Mouse (Mus musculus) lung, postnatal 4 days (tissue): ENCODE data around the gene Kdm2b.
"Not testable (repeated sequence)": the region's sequence is repeated elsewhere in the genome, so short reads cannot be mapped to it uniquely, and the experiment has no call there.

ENCODE experiments used
- DNase-seq, 2 experiments: peaks; one replicate each; pipeline ENCODE4 v3.0.0; 2021

Kdm2b gene

DNA sequence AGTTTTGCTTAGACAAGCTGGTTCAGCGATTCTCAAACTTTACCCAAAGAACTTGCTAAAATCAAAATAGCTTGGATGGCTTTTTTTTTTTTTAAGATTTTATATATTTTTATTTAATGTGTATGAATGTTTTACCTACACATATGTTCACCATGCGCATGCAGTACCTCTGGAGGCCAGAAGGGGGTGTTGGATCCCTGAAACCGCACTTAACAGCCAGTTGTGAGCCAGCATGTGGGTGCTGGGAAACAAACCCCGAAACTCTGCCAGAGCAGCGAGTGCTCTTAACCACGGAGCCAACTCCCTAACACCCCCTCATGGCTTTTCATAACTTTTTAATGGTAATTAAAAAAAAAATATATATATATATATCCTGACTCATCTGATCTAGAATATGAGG is 21.2 kb upstream of the Kdm2b start:
- no peak for DNase-seq

DNA sequence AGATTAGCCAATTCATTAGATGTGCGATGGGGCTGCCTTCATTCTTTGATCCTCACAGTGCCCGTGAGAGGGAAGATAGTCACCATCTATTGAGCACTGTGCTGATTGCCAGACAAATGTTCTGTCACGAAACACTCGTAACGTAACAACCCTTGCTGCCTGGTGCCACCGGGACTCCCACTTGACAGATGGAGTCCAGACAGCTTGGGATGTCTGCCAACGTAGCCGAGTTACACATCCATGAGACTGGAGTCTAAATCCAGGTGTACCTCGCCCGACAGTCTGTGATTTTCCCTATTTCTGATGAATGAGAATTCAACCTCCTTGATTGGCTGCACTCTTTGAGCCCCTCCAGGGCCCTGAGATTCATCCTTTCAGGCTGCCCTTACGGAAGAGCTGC is 20.2 kb upstream of the Kdm2b start:
- DNase-seq: no peak

DNA sequence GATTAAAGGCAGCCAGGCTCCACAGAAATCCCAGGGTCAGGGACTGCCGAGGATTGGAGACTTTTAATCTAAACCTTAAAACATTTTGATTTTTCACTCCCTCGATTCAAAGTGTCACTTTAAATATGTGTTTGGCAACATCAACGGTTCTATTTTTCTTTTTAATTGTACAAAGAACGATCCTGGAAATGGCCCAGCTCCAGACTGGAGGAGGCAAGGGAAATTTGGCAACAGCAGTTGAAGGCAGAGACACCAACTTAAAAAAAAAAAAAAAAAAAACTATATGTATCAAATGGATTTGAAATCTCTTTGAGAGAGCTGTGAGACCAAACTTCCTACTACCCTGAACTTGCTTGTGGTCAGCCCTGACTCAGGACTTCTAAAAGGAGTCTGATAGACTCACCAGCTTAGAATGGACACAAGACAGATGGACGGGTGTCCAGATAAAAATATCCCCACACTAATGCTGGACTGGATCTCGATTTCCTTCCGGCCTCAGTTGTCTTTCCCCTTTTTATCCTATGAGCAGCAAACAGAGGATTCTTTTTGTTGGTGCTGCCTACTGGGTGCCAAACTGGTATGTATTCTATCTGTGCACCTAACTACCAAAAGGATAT is 19.4 kb upstream of the Kdm2b start:
- DNase-seq: no peak

DNA sequence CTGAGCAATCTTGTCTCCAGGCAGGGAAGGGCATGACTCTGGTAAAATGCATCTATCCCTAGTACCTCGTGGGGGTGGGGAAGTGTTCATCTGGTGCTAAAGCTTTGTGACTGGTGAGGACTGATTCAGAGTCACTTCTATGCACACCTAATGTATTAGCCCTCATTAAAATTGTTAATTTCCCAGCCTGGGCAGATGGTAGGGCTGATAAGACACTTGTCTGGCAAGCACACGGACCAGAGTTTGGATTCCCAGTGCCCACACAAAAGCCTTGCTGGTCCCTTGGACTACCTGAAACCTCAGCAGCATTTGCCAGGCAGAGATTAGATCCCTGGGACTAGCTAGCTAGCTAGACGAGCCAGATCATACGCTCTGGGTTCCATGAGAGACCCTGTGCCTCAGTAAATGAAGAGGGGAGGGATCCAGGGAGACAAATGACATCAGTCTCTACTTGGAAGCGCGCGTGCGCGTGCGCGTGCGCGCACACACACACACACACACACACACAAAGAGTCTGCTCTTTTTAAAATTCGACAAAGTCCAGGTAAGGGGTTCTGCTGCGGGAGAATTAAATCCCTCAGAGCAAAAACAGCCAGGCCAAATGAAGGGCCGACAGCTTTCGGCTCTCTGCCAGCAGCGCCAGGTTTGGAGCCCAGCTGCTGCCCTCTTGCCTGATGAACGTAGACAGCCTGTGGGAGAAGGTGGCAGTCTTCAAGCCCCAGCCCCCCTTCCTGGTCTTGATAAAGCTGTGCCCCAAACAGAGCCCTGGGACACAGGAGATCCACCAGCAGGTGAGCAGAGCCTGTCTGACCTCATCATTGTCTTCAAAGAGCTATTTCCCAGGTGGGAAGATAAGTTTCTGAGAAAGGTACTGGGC is 16.3 kb upstream of the Kdm2b start:
- DNase-seq: no peak

DNA sequence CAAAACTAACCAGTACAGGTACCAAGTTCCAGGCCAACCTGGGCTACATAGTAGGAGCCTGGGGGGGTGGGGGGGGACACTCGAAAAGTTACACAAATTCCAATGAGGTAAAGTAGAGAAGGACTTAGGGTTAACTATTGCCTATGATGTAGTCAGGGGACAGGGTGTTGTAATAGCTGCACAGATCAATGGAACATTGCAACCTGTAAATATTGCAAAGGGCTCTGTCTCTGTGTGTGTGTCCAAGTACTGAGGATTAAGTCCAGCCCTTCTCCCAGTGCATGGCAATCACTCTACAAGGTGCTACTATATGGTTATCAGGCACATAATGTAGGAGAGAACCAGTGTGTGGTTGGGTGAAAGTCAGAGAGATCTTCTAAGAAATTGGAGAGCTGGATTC is 11.3 kb upstream of the Kdm2b start:
- no peak for DNase-seq

DNA sequence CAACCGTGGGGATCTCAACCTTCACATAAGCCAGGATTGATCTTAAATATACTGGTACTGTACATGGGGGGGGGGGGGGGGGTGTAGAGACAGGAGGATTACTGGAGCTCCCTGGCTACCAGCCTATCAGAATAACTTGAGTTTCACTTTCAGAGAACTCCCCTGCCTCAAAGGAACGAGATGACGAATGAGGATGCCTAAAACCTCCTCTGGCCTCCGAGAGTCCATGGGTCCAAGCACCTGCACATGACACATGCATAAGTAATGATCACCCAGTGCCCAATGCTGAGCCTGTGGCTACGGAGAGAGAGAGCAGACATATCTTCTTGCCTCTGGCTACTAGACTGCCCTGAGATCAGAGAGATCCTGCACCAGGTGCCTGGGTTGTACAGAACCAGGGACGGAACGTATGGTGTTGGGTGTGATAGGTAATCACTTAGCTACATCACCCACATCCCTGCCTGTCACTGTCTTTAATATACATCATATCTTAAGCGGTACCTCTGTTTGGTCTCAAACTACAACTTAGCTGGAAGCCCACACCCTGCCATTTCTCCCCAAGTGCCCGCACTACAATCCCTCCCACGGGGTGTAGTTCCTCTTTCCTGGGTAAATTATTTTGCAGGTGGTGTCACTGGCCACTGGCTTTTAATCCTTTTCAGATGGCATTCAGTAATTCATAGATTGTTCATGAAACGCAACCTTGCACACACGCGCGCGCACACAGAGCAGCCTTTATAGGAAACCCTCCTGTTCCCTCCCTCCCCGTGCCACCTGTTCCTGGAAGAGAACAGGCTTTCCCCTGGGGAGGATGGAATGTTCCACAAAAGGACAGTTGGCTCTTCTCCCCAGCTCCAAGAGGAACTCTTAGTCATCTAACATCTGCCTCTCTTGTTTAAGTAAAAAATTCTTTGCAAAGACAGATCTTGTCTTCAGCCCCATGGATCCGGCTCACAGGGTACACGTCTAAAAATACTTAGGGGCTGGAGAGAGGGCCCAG is 7.9 kb upstream of the Kdm2b start:
- no peak for DNase-seq

DNA sequence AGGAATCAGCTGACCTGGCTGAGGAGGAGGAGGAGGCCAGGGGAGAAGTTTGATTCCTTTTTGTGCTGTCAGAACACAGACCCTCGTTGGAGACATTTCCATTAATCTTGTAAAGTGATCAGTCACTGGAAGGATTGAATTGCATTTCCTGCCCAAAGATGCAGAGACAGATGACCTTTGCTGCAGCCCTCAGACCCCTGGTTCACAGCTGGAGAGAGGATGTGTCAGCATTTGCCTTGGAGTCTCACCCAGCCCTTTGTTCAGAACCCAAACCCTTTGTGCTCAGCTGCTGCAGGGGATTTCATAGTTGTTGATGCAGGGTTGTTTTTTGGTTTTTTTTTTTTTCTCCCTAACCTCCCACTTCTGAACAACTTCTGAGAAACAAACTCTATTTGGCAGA is 5.3 kb upstream of the Kdm2b start:
- no peak for DNase-seq

DNA sequence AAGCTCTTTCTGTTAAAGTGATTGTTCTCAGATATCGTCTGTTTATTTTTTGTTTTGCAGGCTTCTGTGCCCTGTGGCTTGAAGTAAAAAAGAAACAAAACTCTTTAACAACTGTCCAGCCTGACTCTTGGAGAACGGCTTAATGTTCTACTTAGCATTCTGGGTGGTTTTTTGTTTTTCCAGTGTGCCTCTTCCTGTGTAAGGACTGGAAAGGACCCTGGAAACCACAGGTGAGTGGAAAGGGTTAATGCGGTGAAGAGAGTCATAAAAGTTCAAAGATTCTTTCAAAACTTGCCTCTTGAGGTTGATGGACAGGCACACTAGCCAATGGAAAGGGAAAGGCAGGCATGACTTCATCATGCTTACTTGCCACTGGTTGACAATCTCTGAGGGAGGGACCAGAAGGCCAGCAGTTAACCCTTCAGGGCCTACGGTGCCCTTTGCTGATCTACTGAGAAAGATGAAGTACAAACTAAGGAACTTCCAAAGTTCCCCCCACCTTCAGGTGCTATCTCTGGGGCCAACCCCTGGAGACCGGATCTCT is 4.8 kb upstream of the Kdm2b start:
- peak; percentile 89 to 95 for DNase-seq

DNA sequence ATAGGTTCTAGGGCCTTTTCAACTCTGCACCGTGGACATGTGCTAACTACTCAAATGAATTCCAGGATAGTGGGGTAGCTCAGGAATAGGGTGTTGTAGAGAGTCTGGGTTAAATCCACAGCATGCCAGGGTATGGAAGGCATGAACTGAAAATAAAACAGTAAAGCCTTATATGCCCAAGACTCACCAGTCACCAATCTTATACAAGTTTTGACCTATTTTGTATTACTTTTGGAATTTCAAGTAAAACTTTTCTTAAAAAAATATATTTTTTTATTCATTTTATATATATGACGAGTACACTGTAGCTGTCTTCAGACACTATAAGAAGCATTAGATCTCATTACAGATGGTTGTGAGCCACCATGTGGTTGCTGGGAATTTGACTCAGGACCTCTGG is 4.2 kb upstream of the Kdm2b start:
- DNase-seq: no peak

DNA sequence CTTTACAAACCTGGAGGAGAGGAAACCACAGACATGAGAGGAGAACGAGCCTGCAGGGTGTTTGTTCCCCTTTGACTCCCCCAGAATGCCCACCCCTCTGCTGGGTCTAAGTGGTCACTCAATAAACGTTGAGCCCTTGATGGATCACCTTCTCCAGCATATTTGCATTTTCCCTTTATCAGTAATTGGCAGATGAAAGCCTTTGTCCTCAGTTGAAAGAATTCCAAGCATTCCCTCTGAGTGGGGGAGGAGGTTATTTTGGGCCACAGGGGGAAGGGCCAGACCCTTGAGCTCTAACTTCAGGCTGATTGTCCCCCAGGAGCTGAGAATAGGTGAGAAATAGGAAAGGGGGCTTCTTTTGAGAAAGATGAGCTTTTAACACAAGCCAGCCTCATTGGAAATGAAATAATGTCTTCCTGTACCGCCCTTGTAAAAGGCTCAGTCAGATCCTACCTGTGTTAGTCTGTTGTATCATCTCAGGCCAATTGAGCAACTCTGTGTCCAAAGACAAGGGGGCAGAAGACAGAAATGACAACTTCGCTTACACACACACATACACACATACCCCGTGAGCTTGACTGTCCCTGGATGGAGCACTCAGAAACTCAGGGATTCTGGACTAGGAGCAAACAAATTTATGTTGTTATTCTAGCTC is 1.9 kb upstream of the Kdm2b start:
- DNase-seq: no peak

DNA sequence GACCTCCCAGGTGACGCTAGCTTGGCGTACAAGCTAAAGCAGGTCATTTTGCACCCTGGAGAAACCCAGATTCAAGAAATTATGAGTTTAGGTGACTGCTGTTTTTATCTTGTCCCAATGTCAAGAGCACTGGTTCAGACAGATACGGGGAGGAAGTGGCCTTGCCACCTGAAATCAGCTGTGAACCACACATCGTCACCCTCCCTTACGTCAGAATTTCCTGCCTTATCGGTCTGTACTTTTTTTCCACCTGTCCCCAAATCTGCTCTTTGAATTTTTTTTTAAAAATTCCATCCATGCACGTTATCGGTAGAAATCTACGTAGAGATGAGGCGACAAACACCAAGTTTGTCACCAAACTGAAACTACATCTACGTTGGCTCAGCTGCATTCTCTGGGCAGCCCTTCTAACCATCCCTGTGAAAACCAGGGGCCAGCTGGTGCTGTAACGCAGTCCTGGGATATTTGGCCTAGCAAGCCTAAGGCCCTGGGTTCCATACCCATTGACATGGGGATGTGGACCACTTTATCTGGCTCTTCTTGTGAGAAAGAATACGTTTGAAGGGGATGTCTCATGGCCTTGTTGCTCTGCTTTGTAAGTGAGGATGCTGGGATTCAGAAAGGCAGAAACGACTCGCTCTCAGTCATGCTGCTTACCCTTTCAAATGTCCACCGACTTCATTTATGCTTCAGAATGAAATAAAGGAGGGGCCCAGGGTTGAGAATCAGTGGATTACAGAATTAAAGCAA is 963 bp upstream of the Kdm2b start:
- no peak for DNase-seq

DNA sequence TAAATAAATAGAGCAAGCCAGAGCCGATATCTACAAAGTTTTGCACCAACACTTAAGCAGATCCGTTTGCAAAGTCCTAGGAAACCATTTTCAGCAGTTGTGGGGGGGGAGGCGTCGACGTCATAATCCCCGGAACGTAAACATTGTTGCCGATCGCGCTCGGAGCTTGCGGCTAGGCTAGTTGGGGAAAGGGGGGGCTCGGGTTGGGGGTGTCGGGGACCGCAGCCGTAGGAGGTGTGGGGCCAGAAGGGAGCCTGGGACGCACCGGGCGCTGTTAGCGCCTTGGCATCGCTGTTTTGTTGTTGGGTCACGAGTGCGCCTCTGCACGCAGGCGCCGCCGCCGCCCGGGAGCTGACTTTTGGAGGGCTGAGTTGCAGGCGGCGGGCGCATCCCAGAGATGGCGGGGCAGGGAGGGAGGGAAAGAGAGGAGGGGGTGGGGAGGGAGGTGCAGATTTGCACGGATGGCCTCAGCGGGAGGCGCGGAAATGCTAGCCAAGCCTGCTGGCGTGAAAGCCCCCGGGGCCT is 560 bp downstream of the Kdm2b start:
- peak; percentile 75 to 81 for DNase-seq

DNA sequence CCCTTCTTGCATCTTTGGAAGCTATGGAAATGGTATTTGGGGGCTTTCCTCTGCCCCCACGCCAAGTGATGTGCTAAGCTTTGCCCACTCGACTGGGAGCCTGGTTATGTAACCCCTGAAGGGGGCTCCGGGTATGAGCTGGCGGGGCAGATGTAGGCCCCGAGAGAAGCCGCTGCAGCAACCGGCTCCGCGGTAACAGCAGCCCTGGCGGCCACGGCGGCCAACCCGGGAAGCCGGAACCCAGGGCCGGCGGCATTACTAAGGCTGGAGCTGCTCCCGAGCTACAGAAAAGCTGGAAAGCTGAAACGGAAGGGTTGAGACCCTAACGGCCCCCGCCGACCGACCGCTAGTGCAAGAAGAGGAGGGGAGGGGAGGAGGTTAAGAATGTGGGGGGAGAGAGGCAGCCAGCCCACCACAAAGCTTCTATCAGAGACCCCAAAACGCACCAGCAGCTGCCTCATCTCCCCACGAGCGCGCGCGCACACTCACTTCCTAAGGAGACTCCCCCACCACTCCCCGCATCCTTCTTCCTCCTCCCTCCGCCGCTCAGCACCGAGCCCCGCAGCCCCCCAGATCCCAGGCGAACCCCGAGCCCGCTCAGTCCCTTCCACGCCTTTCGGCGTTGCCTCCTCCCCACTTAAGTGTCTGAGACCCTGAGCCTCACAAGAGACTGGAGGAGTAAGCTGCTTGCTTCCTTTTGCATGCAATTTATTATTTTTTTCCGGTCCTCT is 1.4 kb downstream of the Kdm2b start:
- peak; percentile 54 to 58 for DNase-seq

DNA sequence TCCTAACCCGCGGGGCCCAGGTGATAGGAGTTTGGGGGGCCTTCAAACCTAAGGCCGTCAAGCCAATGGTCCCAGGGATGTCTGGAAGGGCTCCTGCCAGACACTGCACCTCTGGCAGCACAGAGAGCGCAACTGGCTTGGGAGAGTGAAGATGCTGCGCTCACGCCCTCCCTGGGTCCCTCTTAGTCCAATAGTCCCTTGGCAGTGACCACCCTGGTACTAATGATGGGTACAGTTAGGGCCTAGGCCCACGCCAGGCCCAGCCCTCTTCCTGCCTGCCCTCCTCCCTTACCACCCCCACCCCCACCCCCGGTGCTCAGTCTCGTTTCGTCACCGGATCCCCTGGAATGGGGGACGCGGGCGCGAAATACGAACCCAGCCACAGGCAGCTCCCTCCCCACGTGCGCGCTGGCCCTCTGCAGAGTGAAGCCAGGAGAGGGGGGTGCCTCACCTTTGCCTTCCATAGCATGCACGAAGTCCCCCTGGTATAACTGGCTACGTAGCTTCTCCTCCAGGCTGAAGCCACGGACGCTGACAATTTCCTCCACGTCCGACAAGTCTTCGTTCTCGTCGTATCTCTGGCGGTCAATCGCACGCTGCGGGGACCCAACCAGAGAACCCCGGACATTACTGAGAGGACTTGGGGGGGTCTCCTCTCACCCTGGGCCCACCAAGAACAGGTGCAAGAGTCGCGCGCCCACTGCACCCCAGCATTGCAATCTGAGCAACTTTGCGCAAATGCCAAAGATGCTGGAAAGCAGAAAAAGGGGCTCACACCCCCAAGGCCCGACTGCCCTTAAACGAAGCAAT is 2.2 kb downstream of the Kdm2b start:
- peak; percentile 38 to 51 for DNase-seq

DNA sequence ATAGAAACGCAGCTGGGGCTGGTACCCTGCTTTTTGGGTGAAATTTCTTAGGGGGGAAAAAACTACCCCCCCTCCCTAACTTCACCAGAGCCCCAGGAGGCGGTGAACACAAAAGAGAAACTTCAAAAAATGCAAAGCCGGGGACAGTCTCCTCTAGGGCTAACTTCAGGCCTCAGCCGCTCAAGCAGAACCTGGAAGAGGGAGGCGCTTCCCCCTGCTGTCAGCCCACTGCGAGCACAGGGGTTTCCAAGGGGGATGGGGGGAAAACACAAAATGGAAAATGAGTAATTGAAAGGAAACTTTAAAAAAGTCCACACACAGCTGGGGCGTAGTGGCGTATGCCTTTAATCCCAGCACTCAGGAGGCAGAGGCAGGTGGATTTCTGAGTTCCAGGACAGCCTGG is 3.5 kb downstream of the Kdm2b start:
- DNase-seq: no peak

DNA sequence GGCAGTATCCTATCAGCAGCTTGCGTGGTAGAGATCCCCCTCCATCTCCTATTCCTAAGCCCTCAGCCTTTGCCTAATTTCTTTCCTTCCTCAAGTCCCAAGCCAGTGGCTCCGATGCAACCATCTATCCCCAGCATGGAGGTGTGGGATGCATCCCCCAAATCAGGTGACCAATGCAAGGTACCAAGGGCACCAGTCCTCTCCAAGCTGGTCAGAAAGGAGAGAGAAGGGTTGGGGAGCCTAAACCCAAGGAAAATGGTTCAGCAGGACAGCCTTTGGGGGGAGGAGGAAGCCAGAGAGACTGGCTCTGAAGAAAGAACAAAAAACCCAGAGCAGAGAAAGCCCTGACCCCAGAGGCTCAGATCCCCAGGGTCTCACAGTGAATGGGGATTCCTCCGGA is 4.3 kb downstream of the Kdm2b start:
- DNase-seq: no peak

DNA sequence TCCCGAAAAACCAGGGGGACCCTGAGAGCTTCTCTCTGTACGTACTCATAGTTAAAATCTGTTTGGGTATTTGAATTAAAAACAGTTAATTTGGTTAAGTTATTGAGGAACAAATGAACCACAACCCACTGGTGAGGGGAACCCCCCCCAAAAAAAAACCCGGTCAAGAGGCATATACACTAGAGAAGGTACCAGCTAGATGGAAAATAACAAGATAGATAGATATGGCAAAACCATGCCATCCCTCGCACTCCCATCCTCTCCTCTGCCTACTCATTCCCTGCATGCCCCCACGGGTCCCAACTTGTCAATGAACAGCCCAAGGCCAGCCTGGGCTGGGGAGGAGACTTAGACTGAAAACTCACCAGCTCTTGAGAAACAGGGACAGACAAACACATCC is 5.1 kb downstream of the Kdm2b start:
- no peak for DNase-seq

DNA sequence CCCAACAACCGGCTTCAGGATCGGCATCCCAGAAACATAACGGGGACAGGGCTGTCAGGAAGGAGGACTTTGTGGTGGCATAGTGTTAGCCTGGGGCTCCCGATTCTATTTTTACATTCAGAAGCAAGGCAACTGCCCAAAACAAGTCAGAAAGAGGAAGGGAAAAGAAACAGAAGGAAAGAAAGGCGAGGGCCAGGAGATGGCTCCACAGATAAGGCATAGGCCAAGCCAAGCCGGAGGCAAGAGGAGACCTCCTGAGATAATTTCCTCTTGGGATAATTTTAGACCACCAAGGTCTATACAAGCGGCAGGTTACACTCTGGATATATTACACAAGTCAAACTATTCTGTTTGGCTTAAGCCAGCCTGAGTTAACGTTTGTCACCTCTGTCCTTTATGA is 10.7 kb downstream of the Kdm2b start:
- no peak for DNase-seq

DNA sequence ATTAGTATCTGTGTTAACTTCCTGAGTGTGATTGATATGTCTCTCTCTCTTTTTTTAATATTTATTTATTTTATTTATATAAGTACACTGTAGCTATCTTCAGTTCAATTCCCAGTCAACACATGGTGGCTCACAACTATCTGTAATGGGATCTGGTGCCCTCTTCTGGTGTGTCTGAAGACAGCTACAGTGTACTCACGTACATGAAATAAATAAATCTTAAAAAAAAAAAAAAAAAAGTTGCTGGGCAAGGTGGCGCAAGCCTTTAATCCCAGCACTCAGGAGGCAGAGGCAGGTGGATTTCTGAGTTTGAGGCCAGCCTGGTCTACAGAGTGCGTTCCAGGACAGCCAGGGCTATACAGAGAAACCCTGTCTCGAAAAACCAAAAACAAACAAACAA is 14.9 kb downstream of the Kdm2b start:
- DNase-seq: not testable (repeated sequence)

DNA sequence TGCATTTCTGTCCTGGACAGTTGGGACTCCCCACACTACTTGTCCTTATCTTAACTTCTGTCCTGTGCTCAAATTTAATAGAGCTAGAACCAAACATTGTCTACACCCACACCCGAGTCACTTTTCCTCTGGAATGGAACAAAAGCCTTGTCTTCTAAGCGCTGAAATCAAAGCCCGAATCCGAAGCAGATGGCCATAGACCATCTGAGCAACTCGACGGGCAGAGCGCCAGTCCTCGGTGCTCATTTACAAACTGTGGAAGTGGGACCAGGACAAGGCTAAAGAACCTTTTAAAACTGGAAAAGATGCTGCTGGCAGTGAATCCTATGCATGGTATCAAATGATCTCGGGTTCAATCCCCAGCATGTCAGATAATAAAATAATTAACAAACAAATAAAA is 17.5 kb downstream of the Kdm2b start:
- no peak for DNase-seq
